Mouse (Mus musculus) myocyte (in vitro differentiated cells): ENCODE measurements around the gene Gm28230.

Source experiments
- TCF12 ChIP-seq: IDR thresholded peaks from one replicate; pipeline ENCODE4 v1.6.1; 2011; ENCODE audit warnings: mild to moderate bottlenecking, control low read depth; ENCODE audit not compliant: poor library complexity, insufficient read depth, severe bottlenecking
- USF1 ChIP-seq: IDR thresholded peaks from one replicate; pipeline ENCODE4 v1.6.1; 2011; ENCODE audit warnings: low read depth, mild to moderate bottlenecking, control low read depth, moderate library complexity

GRCm38 (mm10) chr2:74781386-74781785, 54.9 kb downstream of the Gm28230 start:
- TF ChIP-seq USF1, result no peak
- no peak for TF ChIP-seq TCF12
